Mouse (Mus musculus): ENCODE data around the gene Trim3.

DNA sequence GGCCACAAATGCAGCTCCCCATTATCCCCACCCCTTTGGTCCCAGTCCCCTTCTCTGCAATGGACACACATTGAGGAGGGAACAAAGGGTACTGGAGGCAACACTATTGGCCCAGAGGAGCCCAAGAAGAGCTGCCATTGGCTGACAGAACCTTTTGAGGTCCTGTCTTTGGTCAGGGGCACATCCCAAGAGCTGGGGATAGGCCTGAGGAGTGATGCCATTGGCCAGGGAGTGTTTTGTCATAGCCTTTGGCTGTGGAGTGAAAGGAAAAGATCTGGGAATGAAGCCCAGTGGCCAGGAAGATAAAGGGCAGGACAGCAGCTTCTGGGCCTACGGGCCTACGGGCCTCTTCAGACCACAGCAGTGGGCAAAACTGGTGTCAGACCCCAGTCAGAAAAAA is 2.4 kb upstream of the Trim3 start:
- TF ChIP-seq EP300 (IDR thresholded peaks at IDR 0.05; ENCODE audit: low read depth), result no peak
- TF ChIP-seq CTCF (IDR thresholded peaks at IDR 0.05; ENCODE audit: low read depth), result no peak

Measured in heart, postnatal 0 days (tissue).